Mouse (Mus musculus): Measurements from ENCODE around the gene Oosp1.

Gene Oosp1

GRCm38 (mm10) chr19:11690839-11691238 lies at the start of gene Oosp1:
Gene Oosp1, minus strand, starts transcription at chr19:11691150.
- DNase-seq (ENCODE audit: low spot score in 2 of 2): no peak

- no peak for DNase-seq (ENCODE audit: low spot score in 2 of 2)
These were observed 45.5 kb upstream of the Oosp1 start for GRCm38 (mm10) chr19:11736455-11736854.

- DNase-seq (ENCODE audit: low spot score in 2 of 2): no peak
These were observed 39.3 kb upstream of the Oosp1 start for GRCm38 (mm10) chr19:11730278-11730677.

GRCm38 (mm10) chr19:11727304-11727703 lies 36.4 kb upstream of the Oosp1 start:
- no peak for DNase-seq (ENCODE audit: low spot score in 2 of 2)

- no peak for DNase-seq (ENCODE audit: low spot score in 2 of 2)
These were observed 35.0 kb upstream of the Oosp1 start for GRCm38 (mm10) chr19:11725915-11726314.

- no peak for DNase-seq (ENCODE audit: low spot score in 2 of 2)
These were observed 33.3 kb upstream of the Oosp1 start for GRCm38 (mm10) chr19:11724275-11724674.

- DNase-seq (ENCODE audit: low spot score in 2 of 2): no peak
These were observed 32.9 kb upstream of the Oosp1 start for GRCm38 (mm10) chr19:11723870-11724269.

GRCm38 (mm10) chr19:11720071-11720470 lies 29.1 kb upstream of the Oosp1 start:
- no peak for DNase-seq (ENCODE audit: low spot score in 2 of 2)

GRCm38 (mm10) chr19:11712451-11712850 lies 21.5 kb upstream of the Oosp1 start:
- no peak for DNase-seq (ENCODE audit: low spot score in 2 of 2)

GRCm38 (mm10) chr19:11698342-11698741 lies 7.4 kb upstream of the Oosp1 start:
- no peak for DNase-seq (ENCODE audit: low spot score in 2 of 2)

- DNase-seq (ENCODE audit: low spot score in 2 of 2): no peak
These were observed 5.8 kb upstream of the Oosp1 start, which contains the start of gene Oosp3 for GRCm38 (mm10) chr19:11696755-11697154. Gene Oosp3, plus strand, starts transcription at chr19:11697055.

- DNase-seq (ENCODE audit: low spot score in 2 of 2): no peak
These were observed 504 bp upstream of the Oosp1 start for GRCm38 (mm10) chr19:11691454-11691853.

GRCm38 (mm10) chr19:11661562-11661961 lies 29.4 kb downstream of the Oosp1 start:
- DNase-seq (ENCODE audit: low spot score in 2 of 2): no peak

- no peak for DNase-seq (ENCODE audit: low spot score in 2 of 2)
These were observed 30.5 kb downstream of the Oosp1 start, which contains the start of gene Oosp2 for GRCm38 (mm10) chr19:11660459-11660858. Gene Oosp2, minus strand, starts transcription at chr19:11660559.

GRCm38 (mm10) chr19:11659142-11659541 lies 31.8 kb downstream of the Oosp1 start:
- no peak for DNase-seq (ENCODE audit: low spot score in 2 of 2)

GRCm38 (mm10) chr19:11649564-11649963 lies 41.4 kb downstream of the Oosp1 start:
- no peak for DNase-seq (ENCODE audit: low spot score in 2 of 2)

- no peak for DNase-seq (ENCODE audit: low spot score in 2 of 2)
These were observed 44.8 kb downstream of the Oosp1 start for GRCm38 (mm10) chr19:11646166-11646565.

GRCm38 (mm10) chr19:11640732-11641131 lies 50.2 kb downstream of the Oosp1 start, which contains the start of gene Ms4a3:
Gene Ms4a3, minus strand, starts transcription at chr19:11640851.
- no peak for DNase-seq (ENCODE audit: low spot score in 2 of 2)

- DNase-seq (ENCODE audit: low spot score in 2 of 2): no peak
These were observed 51.9 kb downstream of the Oosp1 start for GRCm38 (mm10) chr19:11639038-11639437.

GRCm38 (mm10) chr19:11635572-11635971 lies 55.4 kb downstream of the Oosp1 start:
- no peak for DNase-seq (ENCODE audit: low spot score in 2 of 2)

GRCm38 (mm10) chr19:11634330-11634729 lies 56.6 kb downstream of the Oosp1 start:
- DNase-seq (ENCODE audit: low spot score in 2 of 2): no peak

GRCm38 (mm10) chr19:11633732-11634131 lies 57.2 kb downstream of the Oosp1 start:
- no peak for DNase-seq (ENCODE audit: low spot score in 2 of 2)

- DNase-seq (ENCODE audit: low spot score in 2 of 2): no peak
These were observed 65.7 kb downstream of the Oosp1 start for GRCm38 (mm10) chr19:11625231-11625630.

GRCm38 (mm10) chr19:11624800-11625199 lies 66.2 kb downstream of the Oosp1 start:
- no peak for DNase-seq (ENCODE audit: low spot score in 2 of 2)

Data from frontal cortex, postnatal 10 days (tissue).